Mouse (Mus musculus) stomach, postnatal 0 days (tissue): ENCODE results near the gene Ankrd33b.

ENCODE experiments used
- CTCF ChIP-seq: IDR thresholded peaks from 2 replicates; pipeline ENCODE4 v1.5.1; 2016; ENCODE audit warnings: antibody characterized with exemption, low read depth, mild to moderate bottlenecking, moderate library complexity
- EP300 ChIP-seq: optimal IDR thresholded peaks from 2 replicates; pipeline ENCODE3; 2016; ENCODE audit warnings: antibody characterized with exemption

GRCm38 (mm10) chr15:31342001-31342400, 25.5 kb downstream of the Ankrd33b start:
- no peak for TF ChIP-seq EP300
- no peak for TF ChIP-seq CTCF
